Mouse (Mus musculus) spleen, postnatal 14 days (tissue): Measurements from ENCODE around the gene Slc41a1.

Experiments
- DNase-seq, 2 experiments: peaks; one replicate each; pipeline ENCODE4 v3.0.0; 2021 to 2022; ENCODE audit warnings: low spot score in 2 of 2

Gene Slc41a1

GRCm38 (mm10) chr1:131886173-131886572, 58.9 kb downstream of the Slc41a1 start:
- DNase-seq: no peak

DNA sequence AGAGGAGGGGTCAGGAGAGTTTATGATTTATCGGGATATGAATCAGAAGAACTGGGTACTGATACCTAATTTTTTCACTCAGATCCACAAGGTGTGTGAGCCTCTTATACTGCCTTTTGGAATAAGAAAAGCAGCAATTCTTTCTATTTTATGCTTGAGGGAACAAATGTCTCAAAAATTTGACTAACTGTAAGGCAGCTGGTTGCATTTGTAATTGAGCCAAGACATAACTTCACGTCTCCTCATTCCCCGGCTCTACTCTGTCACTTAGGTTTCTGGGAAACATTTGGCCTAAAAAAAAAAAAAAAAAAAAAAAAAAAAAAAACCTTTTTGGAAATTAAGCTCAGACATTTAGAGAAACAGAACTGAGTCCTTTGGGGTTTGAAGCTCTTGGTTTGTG, 59.3 kb downstream of the Slc41a1 start:
- no peak for DNase-seq

- no peak for DNase-seq
Measured at GRCm38 (mm10) chr1:131890043-131890658, 62.9 kb downstream of the Slc41a1 start.

- DNase-seq: no peak
Measured at GRCm38 (mm10) chr1:131891436-131891835, 64.1 kb downstream of the Slc41a1 start.
